10 mouse cellular contexts compared by ENCODE assay signal in genomic region chr9:122687170-122687569, GRCm38 (mm10). TPM values are rescaled to one million over a fixed set of nuclear protein-coding genes. Genes with fewer than 3 reads are reported as not detected.
DNase-seq lines count a peak whose midpoint lies in the region; ATAC-seq and TF ChIP-seq lines count a peak whose summit lies in the region.
"Had no signal": no experiment of that assay in that cellular context is flagged by ENCODE, and none has a peak within 500 bp of the region (broad histone marks: within the 10 kb centered on the region; RNA-seq: fewer than 3 reads in every experiment).

No protein-coding gene starts in this region.

- H3K27ac ChIP-seq in gastrocnemius, adult 2 months, result no peak overlapping the region
- no peak overlapping the region for H3K27ac ChIP-seq in midbrain, embryonic 11.5 days (ENCODE audit: low read depth, low read length)
- H3K27ac ChIP-seq in midbrain, embryonic 10.5 days (replicated peaks), result no peak overlapping the region
- H3K27ac ChIP-seq in lung, postnatal 0 days (ENCODE audit: low read length), result no peak overlapping the region

- TF ChIP-seq EP300 in lung, postnatal 0 days (IDR thresholded peaks at IDR 0.05), result no peak

- H3K27me3 ChIP-seq in midbrain, embryonic 11.5 days (ENCODE audit: control insufficient read depth, insufficient read depth, low read length), result no peaks in the 10 kb centered on the region
- peaks cover 35% of the 10 kb centered on the region for H3K27me3 ChIP-seq in midbrain, embryonic 10.5 days (ENCODE audit: low read depth, poor library complexity, severe bottlenecking)
- H3K27me3 ChIP-seq in lung, postnatal 0 days (replicated peaks; ENCODE audit: insufficient read depth, low read length), result no peaks in the 10 kb centered on the region

- H3K4me1 ChIP-seq in midbrain, embryonic 11.5 days (ENCODE audit: control insufficient read depth, insufficient read depth, low read length), result no peaks in the 10 kb centered on the region
- 0 out of 2 replicates have a peak, but pooled peaks cover 6% of the 10 kb centered on the region for H3K4me1 ChIP-seq in midbrain, embryonic 10.5 days
- H3K4me1 ChIP-seq in lung, postnatal 0 days (ENCODE audit: insufficient read depth, low read depth, low read length), result no peaks in the 10 kb centered on the region

- no peaks in the 10 kb centered on the region for H3K9me3 ChIP-seq in midbrain, embryonic 11.5 days (ENCODE audit: control insufficient read depth, low read length)
- H3K9me3 ChIP-seq in midbrain, embryonic 10.5 days (replicated peaks), result no peaks in the 10 kb centered on the region
- H3K9me3 ChIP-seq in lung, postnatal 0 days (ENCODE audit: low read length), result no peaks in the 10 kb centered on the region
- H3K9me3 ChIP-seq: megakaryocyte, embryonic 14.5 days had no signal

- 24% methylated on average over 4 of the region's 4 CpGs for WGBS in midbrain, embryonic 11.5 days
- 27% methylated on average over 4 of the region's 4 CpGs for WGBS in midbrain, embryonic 10.5 days
- 17% methylated on average over 4 of the region's 4 CpGs for WGBS in lung, postnatal 0 days

- H3K4me3 ChIP-seq in gastrocnemius, adult 2 months, result no peak overlapping the region
- H3K4me3 ChIP-seq in midbrain, embryonic 11.5 days (ENCODE audit: low read depth, low read length), result no peak overlapping the region
- no peak overlapping the region for H3K4me3 ChIP-seq in midbrain, embryonic 10.5 days
- no peak overlapping the region for H3K4me3 ChIP-seq in lung, postnatal 0 days (ENCODE audit: low read depth, low read length)
- H3K4me3 ChIP-seq: megakaryocyte, embryonic 14.5 days had no signal

- no peak for DNase-seq in gastrocnemius, adult 2 months
- no peak for DNase-seq in gastrocnemius, postnatal 4 days (ENCODE audit: low spot score in 2 of 2)
- DNase-seq in midbrain, embryonic 11.5 days (ENCODE audit: low spot score, missing footprints), result peak; percentile 86
- no peak for DNase-seq in midbrain, embryonic 10.5 days (ENCODE audit: low spot score)
- peak; percentile 71 for DNase-seq in brain, embryonic 14.5 days (ENCODE audit: low read depth)
- peak; percentile 37 for DNase-seq in lung, postnatal 0 days (ENCODE audit: low spot score)
- DNase-seq in urinary bladder, postnatal 4 days (ENCODE audit: low spot score in 2 of 2), result no peak
- no peak for DNase-seq in T-cell, adult 2 months (ENCODE audit: low spot score)

- TF ChIP-seq CTCF in gastrocnemius, adult 2 months (IDR thresholded peaks at IDR 0.05), result peak; percentile 44
- peak; percentile 55; the same call in 1 of the 2 replicates for TF ChIP-seq CTCF in brain, embryonic 14.5 days (IDR thresholded peaks at IDR 0.05; ENCODE audit: borderline replicate concordance, extremely low read depth, insufficient read depth, insufficient read length)
- TF ChIP-seq CTCF in lung, postnatal 0 days (IDR thresholded peaks at IDR 0.05), result peak; percentile 62

- ATAC-seq in midbrain, embryonic 11.5 days (ENCODE audit: low FRiP score), result no peak
- ATAC-seq in lung, postnatal 0 days, result no peak

- no peak overlapping the region for H3K4me2 ChIP-seq in midbrain, embryonic 11.5 days
- no peak overlapping the region for H3K4me2 ChIP-seq in lung, postnatal 0 days (replicated peaks; ENCODE audit: low read depth, low read length)

- TF ChIP-seq POLR2A in brain, embryonic 14.5 days (IDR thresholded peaks at IDR 0.05; ENCODE audit: borderline replicate concordance, extremely low read depth, insufficient read depth, insufficient read length, poor library complexity, severe bottlenecking), result no peak

- H3K9ac ChIP-seq in midbrain, embryonic 11.5 days (ENCODE audit: low read length), result no peak overlapping the region
- H3K9ac ChIP-seq in lung, postnatal 0 days (replicated peaks; ENCODE audit: low read depth), result no peak overlapping the region

- intact Hi-C loops in gastrocnemius, adult 2 months (cut with DNase I), result loop anchor here (10.0 kb wide), 1 partner anchor 72 kb away; no protein-coding TSS in a partner anchor

- no peaks in the 10 kb centered on the region for H3K36me3 ChIP-seq in midbrain, embryonic 11.5 days (ENCODE audit: control insufficient read depth, insufficient read depth, low read length)
- no peaks in the 10 kb centered on the region for H3K36me3 ChIP-seq in midbrain, embryonic 10.5 days
- H3K36me3 ChIP-seq in lung, postnatal 0 days (ENCODE audit: insufficient read depth, low read length), result no peaks in the 10 kb centered on the region

RNA-seq across cellular contexts. Expression of gene Topaz1, which starts 60.0 kb away (rescaled TPM):
- not detected for total RNA-seq in gastrocnemius, adult 2 months (2021)
- total RNA-seq in gastrocnemius, postnatal 4 days (2021), result not detected
- not detected in 2 replicates for polyA plus RNA-seq in midbrain, embryonic 11.5 days (2014; fragmentation: Nextera tagmentation; extraction: Ambion mirVana)
- polyA plus RNA-seq in midbrain, embryonic 10.5 days (2016; fragmentation: Nextera tagmentation; extraction: Ambion mirVana), result not detected in 2 replicates
- polyA plus RNA-seq in brain, embryonic 14.5 days (2012; rRNA removed), result not detected in 2 replicates
- 0.05 and 0.16 TPM in 2 replicates for polyA plus RNA-seq in lung, postnatal 0 days (2015; fragmentation: Nextera tagmentation; extraction: Ambion mirVana)
- polyA plus RNA-seq: heart, embryonic 16.5 days had no signal

Comparison
In these comparisons a context has a peak if more than half of its experiments do, and no peak if none do; other contexts are left out.
1. DNase-seq: peak in midbrain, embryonic 11.5 days (single experiment), brain, embryonic 14.5 days (single experiment) and lung, postnatal 0 days (single experiment); none in gastrocnemius, adult 2 months (single experiment), gastrocnemius, postnatal 4 days (0 of 2), midbrain, embryonic 10.5 days (single experiment), urinary bladder, postnatal 4 days (0 of 2) and T-cell, adult 2 months (single experiment).
2. Peak in every context shown above with its lines, with median percentiles within 50 percentile points of each other: CTCF ChIP-seq.